Mouse (Mus musculus) regulatory T cell (primary cell): Measurements from ENCODE around the gene Szt2.

Experiments
- in situ Hi-C: fragments of 300-600 bp; cut with MboI, MseI; formaldehyde crosslinking; loops from one replicate; pipeline ENCODE4 v1.15.1; 2025; ENCODE audit warnings: high pct_unique_total_duplicates

The Szt2 gene

DNA sequence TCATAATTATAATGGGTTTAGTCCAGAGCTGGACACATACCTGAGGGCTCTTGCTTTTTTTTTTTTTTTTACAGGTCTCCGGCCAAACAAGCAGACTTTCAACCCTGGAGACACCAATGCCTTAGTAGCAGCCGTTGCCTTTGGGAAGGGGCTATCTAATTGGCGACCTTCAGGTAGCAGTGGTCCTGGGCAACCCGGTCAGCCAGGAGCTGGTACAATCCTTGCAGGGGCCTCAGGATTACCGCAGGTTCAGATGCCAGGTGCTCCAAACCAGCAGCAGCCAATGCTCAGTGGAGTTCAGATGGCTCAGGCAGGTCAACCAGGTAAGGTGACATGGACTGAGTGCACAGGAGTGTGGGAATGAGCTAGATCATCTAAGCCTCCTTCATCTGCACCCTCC is 4.5 kb upstream of the Szt2 start:
- in situ Hi-C loops = loop anchor here (10.0 kb wide), 1 partner anchor 1651 kb away; the partner anchor contains the start of gene AL607142.1

DNA sequence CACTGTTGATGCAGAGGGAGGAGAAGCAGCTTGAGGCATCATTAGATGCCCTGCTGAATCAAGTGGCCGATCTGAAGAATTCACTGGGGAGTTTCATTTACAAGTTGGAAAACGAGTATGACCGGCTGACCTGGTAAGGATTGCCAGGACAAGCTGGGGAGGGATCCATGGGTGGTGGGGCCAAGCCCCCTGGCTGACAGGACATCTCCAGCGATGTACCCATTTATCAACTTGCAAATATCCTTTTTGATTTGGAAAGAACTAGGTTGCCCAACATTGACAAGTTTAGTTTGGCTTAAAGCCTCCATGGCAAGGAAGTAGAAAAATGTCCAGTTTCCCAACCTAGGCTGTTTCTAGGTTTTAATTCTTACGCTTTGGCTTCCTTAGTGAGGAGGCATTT is 1.8 kb upstream of the Szt2 start:
- in situ Hi-C loops = loop anchor here (10.0 kb wide), 1 partner anchor 1654 kb away; the partner anchor contains the start of gene AL607142.1

DNA sequence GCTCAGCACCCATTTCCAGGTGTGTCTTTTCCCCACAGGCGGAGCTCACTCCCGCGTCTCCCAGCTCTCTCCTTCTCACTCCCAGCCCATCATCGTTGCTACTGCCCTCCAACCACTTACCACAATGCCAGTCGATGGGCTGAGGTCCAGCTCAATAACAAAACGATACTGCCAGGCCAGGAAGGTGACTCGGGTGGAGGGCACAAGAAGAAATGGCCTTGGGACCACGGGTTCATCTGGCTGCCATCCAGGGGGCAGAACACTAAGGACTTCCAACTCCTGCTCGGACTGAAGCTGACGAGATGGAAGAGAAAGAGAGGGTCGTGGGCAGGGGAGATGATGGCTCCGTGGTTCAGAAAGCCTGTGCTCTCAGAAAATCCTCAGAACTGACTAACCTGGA is 6.4 kb downstream of the Szt2 start:
- in situ Hi-C loops = no loop called here

DNA sequence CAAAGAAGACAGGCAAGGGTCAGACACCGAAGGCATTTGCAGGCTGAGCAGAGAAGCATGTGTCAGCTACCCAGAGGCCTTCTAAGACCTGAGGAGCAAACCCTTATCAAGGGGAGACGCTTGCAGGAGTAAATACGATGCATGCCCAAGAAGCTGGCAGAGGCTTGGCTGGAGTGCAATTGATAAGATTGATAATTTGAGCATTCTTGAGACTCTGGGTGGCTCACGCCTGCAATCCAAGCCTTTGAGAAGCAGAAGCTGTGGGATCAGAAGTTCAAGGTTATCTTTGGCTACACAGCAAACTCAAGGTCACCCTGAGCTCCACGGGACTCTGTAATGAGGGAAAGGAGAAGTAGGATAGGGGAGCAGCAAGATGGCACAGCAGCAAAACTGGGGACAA is 7.2 kb downstream of the Szt2 start:
- in situ Hi-C loops = no loop called here

- in situ Hi-C loops = no loop called here
Observed at GRCm38 (mm10) chr4:118401421-118401820, 7.7 kb downstream of the Szt2 start.

DNA sequence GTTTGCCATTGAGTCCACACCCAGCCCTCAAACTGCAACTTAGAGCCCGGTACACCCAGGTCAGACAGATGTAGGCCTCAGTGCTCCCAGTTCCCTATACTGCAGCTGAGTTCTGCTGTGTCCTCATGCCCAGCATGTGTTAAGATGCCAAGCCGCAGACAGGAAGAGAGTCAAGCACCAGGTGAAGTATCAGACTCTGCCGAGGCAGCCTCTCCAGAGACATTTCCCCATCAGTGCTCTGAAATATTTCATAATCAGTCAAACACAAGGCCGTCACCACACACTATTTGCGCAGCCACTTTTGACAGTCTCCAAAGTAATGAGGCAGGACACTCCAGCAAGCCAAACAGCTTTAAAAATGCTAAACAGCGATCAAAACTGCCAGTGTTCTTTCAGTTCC is 10.7 kb downstream of the Szt2 start:
- in situ Hi-C loops = no loop called here

GRCm38 (mm10) chr4:118396433-118396832 is 12.6 kb downstream of the Szt2 start:
- in situ Hi-C loops = no loop called here

DNA sequence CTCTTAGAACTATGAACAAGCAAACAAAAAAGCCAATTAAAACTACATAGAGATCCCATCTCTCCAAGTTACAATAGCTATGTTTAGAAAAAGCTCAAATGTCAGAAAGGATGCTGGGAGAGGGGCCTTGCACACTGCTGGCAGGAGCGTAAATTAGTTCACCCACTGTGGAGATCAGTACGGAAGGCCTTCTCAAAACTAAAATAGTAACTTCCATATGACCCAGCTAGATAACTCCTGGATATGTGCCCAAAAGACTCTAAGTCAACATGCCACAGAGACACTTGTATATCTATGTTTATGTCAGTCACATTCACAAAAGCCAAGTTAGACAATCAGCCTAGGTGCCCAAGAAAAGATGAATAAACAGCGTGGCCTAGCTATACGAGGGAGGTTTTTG is 13.8 kb downstream of the Szt2 start:
- in situ Hi-C loops = no loop called here

DNA sequence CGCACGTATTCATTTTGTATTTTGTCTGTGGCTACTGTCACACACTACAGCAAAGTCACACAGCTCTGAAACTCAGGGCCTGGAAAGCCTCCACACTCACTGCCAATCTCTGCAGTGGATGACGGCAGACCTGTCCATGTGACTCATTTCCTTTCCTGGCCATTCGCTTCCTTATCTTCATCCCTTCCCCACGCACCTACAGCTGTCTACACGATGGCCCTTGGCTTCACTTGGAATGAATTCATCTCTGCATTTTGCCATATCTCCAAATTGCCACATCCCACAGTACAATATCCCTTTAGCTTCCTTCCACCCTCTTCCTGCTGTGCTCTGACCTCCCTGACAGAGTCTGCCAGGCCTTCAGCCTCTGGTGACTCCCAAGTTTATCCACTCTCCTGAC is 14.6 kb downstream of the Szt2 start:
- in situ Hi-C loops = no loop called here

DNA sequence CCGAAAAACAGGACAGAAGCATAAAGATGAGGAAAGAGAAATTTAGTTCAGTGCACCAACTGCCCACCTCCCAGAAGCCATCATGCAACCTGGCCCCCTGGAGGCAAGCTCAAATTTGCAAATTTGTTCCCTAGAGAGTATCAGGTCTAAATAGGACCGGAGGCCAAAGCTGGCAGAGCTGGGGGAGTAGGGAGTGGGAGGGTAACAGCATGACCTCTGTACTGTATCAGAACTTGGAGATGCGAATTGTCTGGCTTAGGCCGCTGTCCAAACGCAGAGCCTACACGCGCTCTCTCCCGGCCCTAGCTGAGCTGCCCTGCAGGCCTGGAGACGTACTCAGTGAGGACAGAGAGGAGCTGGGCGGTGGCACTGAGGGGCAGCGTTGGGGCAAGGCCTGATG is 18.9 kb downstream of the Szt2 start:
- in situ Hi-C loops = no loop called here

DNA sequence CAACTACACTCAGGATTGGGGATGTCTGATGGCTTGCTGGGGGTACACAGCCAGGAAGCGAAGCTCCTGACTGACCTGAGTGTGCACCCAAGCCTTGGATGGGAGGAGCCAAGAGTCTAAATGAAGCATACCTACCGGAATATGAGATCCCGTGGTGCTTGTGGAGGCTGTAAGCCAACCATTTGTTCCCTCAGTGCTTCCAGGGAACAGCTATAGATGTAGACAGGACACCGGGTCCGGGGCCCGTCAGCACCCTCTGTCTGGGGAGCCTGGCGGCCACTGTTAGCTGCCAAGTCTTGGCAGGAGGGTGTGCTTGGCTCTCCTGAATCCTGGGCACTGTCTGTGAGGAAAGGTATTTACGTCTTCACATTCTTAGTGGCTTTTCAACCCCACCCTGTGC is 21.8 kb downstream of the Szt2 start:
- in situ Hi-C loops = no loop called here

- in situ Hi-C loops = no loop called here
Observed at GRCm38 (mm10) chr4:118383271-118383670, 25.8 kb downstream of the Szt2 start.

GRCm38 (mm10) chr4:118375999-118376398 is 33.1 kb downstream of the Szt2 start:
- in situ Hi-C loops = no loop called here

DNA sequence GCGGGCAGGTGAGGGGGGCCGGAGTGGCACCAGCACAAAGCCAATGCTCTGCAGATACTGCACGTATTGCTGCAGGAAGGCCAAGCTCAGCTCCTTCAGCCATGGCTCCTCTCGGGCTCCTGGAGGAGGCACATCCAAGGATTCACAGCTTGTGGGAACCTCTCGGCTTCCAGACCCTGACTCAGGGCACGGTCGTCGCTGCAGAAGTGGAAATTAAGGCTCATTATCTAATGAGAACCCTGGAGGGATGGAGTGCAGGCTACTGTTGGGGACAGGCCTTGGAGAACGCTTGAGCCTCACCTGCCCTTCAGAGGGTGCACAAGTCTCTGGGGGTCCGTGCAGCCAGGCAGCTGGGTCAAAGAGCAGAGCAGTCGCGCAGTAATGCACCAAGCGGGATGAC is 37.3 kb downstream of the Szt2 start:
- in situ Hi-C loops = no loop called here

DNA sequence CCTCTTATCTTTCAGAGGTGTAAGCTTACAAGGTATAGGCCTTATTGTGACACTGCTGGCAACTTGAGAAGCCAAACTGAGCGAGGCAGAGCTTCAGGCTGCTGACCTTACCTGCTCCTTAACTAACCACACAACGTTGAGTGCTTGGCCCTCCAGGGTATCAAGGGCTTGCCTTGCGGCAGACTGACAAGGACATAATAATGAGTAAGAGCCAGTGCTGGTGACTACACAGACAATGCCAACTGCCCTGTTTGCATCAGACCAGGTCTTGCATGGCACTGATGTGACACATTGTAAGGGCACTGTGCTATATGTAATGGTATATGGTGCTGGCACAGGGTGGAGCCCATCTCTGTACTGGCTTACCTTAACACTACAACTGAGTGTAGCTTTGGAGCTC is 40.5 kb downstream of the Szt2 start:
- in situ Hi-C loops = no loop called here

DNA sequence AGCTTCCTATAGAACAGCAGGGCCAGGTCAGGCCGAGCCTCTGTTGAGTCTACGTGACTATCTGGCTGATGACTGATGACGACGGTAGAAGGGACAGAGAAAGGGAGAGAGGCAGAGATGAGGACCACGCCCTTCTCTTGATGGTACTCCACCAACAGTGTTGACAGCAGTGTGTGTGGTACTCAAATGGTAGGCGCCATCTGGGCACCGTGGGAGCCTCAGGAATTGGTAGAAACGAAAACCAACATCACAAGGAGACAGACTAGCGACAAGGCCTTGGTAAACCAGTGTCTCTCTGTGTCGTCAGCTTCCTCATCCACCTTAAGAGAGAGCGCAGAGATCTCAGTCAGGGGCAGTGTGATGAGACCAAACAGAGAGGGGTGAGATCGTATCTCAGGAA is 41.5 kb downstream of the Szt2 start:
- in situ Hi-C loops = no loop called here

- in situ Hi-C loops = no loop called here
Observed at GRCm38 (mm10) chr4:118365991-118366390, 43.1 kb downstream of the Szt2 start.

DNA sequence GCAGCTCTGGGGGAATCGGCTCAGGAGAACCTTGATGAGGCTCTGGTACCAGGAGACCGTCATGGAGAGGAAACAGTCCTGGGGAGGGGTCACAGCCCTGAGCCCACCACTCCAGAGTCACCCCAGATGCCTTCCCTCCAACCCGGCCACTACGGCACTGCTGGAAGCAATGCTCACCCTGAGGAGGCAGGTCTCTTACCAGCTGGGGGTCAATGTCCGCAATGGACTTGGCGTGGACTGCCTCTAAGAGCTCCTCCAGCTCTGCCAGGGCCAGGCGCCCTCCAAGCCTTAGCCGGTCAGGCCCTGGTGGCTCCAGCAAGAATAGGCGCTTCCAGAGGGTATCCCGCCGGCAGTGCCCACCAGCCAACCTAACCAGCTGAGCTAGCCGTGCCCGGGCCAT is 44.4 kb downstream of the Szt2 start:
- in situ Hi-C loops = no loop called here

DNA sequence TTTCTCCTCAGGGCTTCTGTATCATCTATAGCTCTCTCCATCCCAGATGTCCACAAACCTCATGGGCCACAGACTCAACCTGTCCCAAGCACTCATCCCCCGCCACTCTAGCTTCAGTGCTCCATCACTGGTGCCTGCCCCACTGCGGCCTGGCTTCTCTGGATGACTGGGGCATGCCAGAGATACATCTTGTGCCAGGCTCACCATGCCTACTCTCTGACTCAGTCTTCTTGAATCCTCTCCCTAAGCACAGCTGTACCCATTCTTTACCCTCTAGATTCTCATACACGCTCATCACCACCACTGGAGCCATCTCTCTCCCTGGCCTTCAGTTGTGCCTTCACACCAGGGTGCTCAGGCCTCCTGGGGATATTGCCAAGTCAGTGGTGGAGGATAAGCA is 45.1 kb downstream of the Szt2 start:
- in situ Hi-C loops = no loop called here

- in situ Hi-C loops = no loop called here
Observed at GRCm38 (mm10) chr4:118362879-118363278, 46.2 kb downstream of the Szt2 start.

GRCm38 (mm10) chr4:118361451-118361850 is 47.6 kb downstream of the Szt2 start:
- in situ Hi-C loops = no loop called here

DNA sequence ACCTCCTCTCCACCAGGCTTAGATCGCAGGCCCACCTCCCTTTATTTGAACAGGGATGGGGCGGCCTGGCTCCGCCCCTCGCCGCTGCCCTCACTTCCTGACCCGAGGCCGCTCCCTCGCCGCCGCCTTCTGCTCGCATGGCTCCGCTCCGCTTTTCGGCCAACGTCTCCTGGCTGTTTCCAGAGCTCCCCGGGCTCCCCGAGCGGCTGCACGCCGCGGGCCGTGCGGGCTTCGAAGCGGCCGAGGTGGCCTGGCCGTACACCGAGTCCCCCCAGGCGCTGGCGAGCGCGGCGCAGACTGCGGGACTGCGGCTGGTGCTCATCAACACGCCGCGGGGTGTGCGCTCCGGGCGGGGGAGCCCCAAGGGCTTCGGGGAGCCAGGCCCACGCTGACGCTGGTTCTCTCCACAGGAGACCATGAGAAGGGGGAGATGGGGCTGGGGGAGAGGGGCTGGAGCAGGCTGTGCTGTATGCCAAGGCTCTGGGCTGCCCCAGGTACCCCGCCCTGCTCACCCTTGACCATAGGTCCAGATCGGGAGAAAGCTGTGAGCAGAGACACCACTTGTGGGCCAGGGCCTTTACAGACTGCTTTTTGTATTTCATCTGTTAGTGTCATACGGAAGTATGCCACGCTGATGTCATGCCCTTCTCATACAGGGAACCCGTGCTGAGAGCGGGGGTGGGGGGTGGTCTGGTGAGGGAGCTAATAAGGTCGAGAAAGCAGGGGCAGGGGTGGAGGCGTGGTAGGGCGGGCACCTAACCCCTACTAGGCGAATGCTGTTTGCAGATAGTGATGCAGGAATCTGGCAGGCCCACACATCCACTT is 49.0 kb downstream of the Szt2 start:
- in situ Hi-C loops = no loop called here

GRCm38 (mm10) chr4:118359211-118359895 is 49.7 kb downstream of the Szt2 start:
- in situ Hi-C loops = no loop called here
